Mouse (Mus musculus) intestine, embryonic 14.5 days (tissue): ENCODE data around the gene Dynlt3. TPM values are rescaled to one million over a fixed set of nuclear protein-coding genes. Genes with fewer than 3 reads are reported as not detected.
A peak's percentile ranks its signal among the peaks of the same experiment; 100 is the strongest.
"Not testable (repeated sequence)": the region's sequence is repeated elsewhere in the genome, so short reads cannot be mapped to it uniquely, and the experiment has no call there.

Source experiments
- ATAC-seq: fragments of 200-750 bp; cut with Nextera tagmentation; replicated peaks from 2 replicates; pipeline ENCODE4 v1.8.0; 2017; ENCODE audit warnings: low read depth, moderate number of reproducible peaks, moderate TSS enrichment, moderate library complexity; ENCODE audit not compliant: low FRiP score, low TSS enrichment
- DNase-seq: peaks from one replicate; pipeline ENCODE4 v3.0.0-alpha.2; 2018; ENCODE audit warnings: low spot score
- H3K27ac ChIP-seq: fragments of 300-500 bp; sonication (generic); 2 replicates; pipeline ENCODE4 v1.5.1; 2014; ENCODE audit warnings: low read depth, mild to moderate bottlenecking, control low read depth
- H3K27me3 ChIP-seq: fragments of 300-500 bp; sonication (generic); replicated peaks from 2 replicates; pipeline ENCODE4 v1.6.1; 2014; ENCODE audit warnings: low read length, control low read depth; ENCODE audit not compliant: control insufficient read depth, insufficient read depth
- H3K36me3 ChIP-seq: fragments of 300-500 bp; sonication (generic); 2 replicates; pipeline ENCODE4 v1.6.1; 2014; ENCODE audit warnings: low read length, control low read depth; ENCODE audit not compliant: control insufficient read depth, insufficient read depth
- H3K4me1 ChIP-seq: fragments of 300-500 bp; sonication (generic); replicated peaks from 2 replicates; pipeline ENCODE4 v1.6.1; 2014; ENCODE audit warnings: low read length, control low read depth, mixed read lengths; ENCODE audit not compliant: control insufficient read depth, insufficient read depth
- H3K4me2 ChIP-seq: fragments of 300-500 bp; sonication (generic); 2 replicates; pipeline ENCODE4 v1.6.1; 2014; ENCODE audit warnings: low read length
- H3K4me3 ChIP-seq: fragments of 300-500 bp; sonication (generic); 2 replicates; pipeline ENCODE4 v1.5.1; 2014; ENCODE audit warnings: low read depth, low read length, control low read depth, mixed read lengths
- H3K9ac ChIP-seq: fragments of 300-500 bp; sonication (generic); 2 replicates; pipeline ENCODE4 v1.6.1; 2014; ENCODE audit warnings: mild to moderate bottlenecking, low read length
- H3K9me3 ChIP-seq: fragments of 300-500 bp; sonication (generic); 2 replicates; pipeline ENCODE4 v1.6.1; 2016; ENCODE audit warnings: low read length, control low read depth; ENCODE audit not compliant: control insufficient read depth
- WGBS: fragments of 180-500 bp; shearing (Covaris S2); extraction: QIAGEN DNeasy Blood & Tissue Kit; methylation state at CpG from one replicate; pipeline ENCODE4 v1.1.7; 2014; 5-methylcytosine and 5-hydroxymethylcytosine counted together
- polyA plus RNA-seq: library from polyadenylated mRNA; unstranded; fragments of >200 nt; fragmentation: Nextera tagmentation; extraction: Ambion mirVana; gene quantifications from 2 replicates; pipeline ENCODE4 v1.2.1, GENCODE M21; 2014

The Dynlt3 gene
- 54.0 and 54.5 TPM in 2 replicates for polyA plus RNA-seq

GRCm38 (mm10) chrX:9662391-9663111 is at the start of gene Dynlt3:
Gene Dynlt3, minus strand, starts transcription at chrX:9663003.
- H3K27me3 ChIP-seq = no peaks in the 10 kb centered on the region
- WGBS = 4% methylated on average over 30 of the region's 30 CpGs
- H3K4me2 ChIP-seq = peak within 1 kb of the TSS; percentile 54
- DNase-seq (peak; percentile 80), ATAC-seq (peak; percentile 99)
- no peaks in the 10 kb centered on the region for H3K4me1 ChIP-seq
- H3K36me3 ChIP-seq = no peaks in the 10 kb centered on the region
- H3K9ac ChIP-seq = peak within 1 kb of the TSS; percentile 55
- H3K4me3 ChIP-seq = peak within 1 kb of the TSS; percentile 46
- no peaks in the 10 kb centered on the region for H3K9me3 ChIP-seq
- H3K27ac ChIP-seq = peak within 1 kb of the TSS; percentile 79

GRCm38 (mm10) chrX:9699815-9700214 is 37.0 kb upstream of the Dynlt3 start:
- Histone ChIP-seq H3K27ac (no peak overlapping the region), H3K9me3 (no peaks in the 10 kb centered on the region), H3K4me1 (no peaks in the 10 kb centered on the region), H3K27me3 (no peaks in the 10 kb centered on the region), H3K36me3 (no peaks in the 10 kb centered on the region), H3K4me3 (no peak overlapping the region), H3K4me2 (no peak overlapping the region), H3K9ac (no peak overlapping the region)
- ATAC-seq (no peak), DNase-seq (no peak)
- 85% methylated on average over 3 of the region's 3 CpGs for WGBS

- DNase-seq (no peak), ATAC-seq (no peak)
- no peak overlapping the region for H3K4me3 ChIP-seq
- no peaks in the 10 kb centered on the region for H3K9me3 ChIP-seq
- no peak overlapping the region for H3K4me2 ChIP-seq
- no peaks in the 10 kb centered on the region for H3K36me3 ChIP-seq
- H3K27ac ChIP-seq = no peak overlapping the region
- H3K27me3 ChIP-seq = no peaks in the 10 kb centered on the region
- 84% methylated on average over 6 of the region's 6 CpGs for WGBS
- no peaks in the 10 kb centered on the region for H3K4me1 ChIP-seq
- H3K9ac ChIP-seq = no peak overlapping the region
Observed at GRCm38 (mm10) chrX:9695997-9696396, 33.2 kb upstream of the Dynlt3 start.

GRCm38 (mm10) chrX:9672040-9672439 is 9.2 kb upstream of the Dynlt3 start:
- no peaks in the 10 kb centered on the region for H3K27me3 ChIP-seq
- H3K36me3 ChIP-seq = no peaks in the 10 kb centered on the region
- no peak overlapping the region for H3K4me3 ChIP-seq
- H3K9ac ChIP-seq = no peak overlapping the region
- WGBS = 30% methylated on average over 1 of the region's 1 CpGs
- ATAC-seq (no peak), DNase-seq (no peak)
- H3K27ac ChIP-seq = no peak overlapping the region
- no peak overlapping the region for H3K4me2 ChIP-seq
- H3K4me1 ChIP-seq = no peaks in the 10 kb centered on the region
- H3K9me3 ChIP-seq = no peaks in the 10 kb centered on the region

- DNase-seq = no peak
- 87% methylated on average over 3 of the region's 3 CpGs for WGBS
Observed at GRCm38 (mm10) chrX:9671418-9671817, 8.6 kb upstream of the Dynlt3 start.

GRCm38 (mm10) chrX:9652806-9653205 is 10.0 kb downstream of the Dynlt3 start:
- no peaks in the 10 kb centered on the region for H3K9me3 ChIP-seq
- WGBS = 78% methylated on average over 3 of the region's 3 CpGs
- no peaks in the 10 kb centered on the region for H3K4me1 ChIP-seq
- H3K9ac ChIP-seq = no peak overlapping the region
- H3K4me3 ChIP-seq = no peak overlapping the region
- H3K36me3 ChIP-seq = no peaks in the 10 kb centered on the region
- no peaks in the 10 kb centered on the region for H3K27me3 ChIP-seq
- DNase-seq (no peak), ATAC-seq (no peak)
- no peak overlapping the region for H3K4me2 ChIP-seq
- no peak overlapping the region for H3K27ac ChIP-seq

More at GRCm38 (mm10) chrX:9671418-9671817, 8.6 kb upstream of the Dynlt3 start:
- no peaks in the 10 kb centered on the region for H3K27me3 ChIP-seq
- H3K9ac ChIP-seq = no peak overlapping the region
- no peak overlapping the region for H3K4me3 ChIP-seq
- no peak for ATAC-seq
- no peaks in the 10 kb centered on the region for H3K4me1 ChIP-seq
- no peaks in the 10 kb centered on the region for H3K9me3 ChIP-seq
- H3K27ac ChIP-seq = no peak overlapping the region
- no peaks in the 10 kb centered on the region for H3K36me3 ChIP-seq
- H3K4me2 ChIP-seq = no peak overlapping the region

- not testable (repeated sequence) for H3K4me3 ChIP-seq, ATAC-seq, H3K4me2 ChIP-seq, H3K36me3 ChIP-seq, H3K9ac ChIP-seq, H3K4me1 ChIP-seq, H3K27me3 ChIP-seq, H3K27ac ChIP-seq, H3K9me3 ChIP-seq
- DNase-seq = peak; percentile 13
- 82% methylated on average over 5 of the region's 5 CpGs for WGBS
Observed at GRCm38 (mm10) chrX:9640594-9640993, 22.2 kb downstream of the Dynlt3 start.

GRCm38 (mm10) chrX:9640126-9640525 is 22.7 kb downstream of the Dynlt3 start:
- H3K36me3 ChIP-seq, DNase-seq, H3K9me3 ChIP-seq, H3K27ac ChIP-seq, ATAC-seq, H3K4me1 ChIP-seq, H3K9ac ChIP-seq, H3K4me3 ChIP-seq, H3K27me3 ChIP-seq, H3K4me2 ChIP-seq: not testable (repeated sequence)
- WGBS = 69% methylated on average over 2 of the region's 2 CpGs
